Mouse (Mus musculus) adrenal gland, adult 8-10 months (tissue): ENCODE results near the gene Agtrap. TPM values are rescaled to one million over a fixed set of nuclear protein-coding genes. Genes with fewer than 3 reads are reported as not detected.
A peak's percentile ranks its signal among the peaks of the same experiment; 100 is the strongest.
"Not testable (repeated sequence)": the region's sequence is repeated elsewhere in the genome, so short reads cannot be mapped to it uniquely, and the experiment has no call there.

ENCODE experiments used
- DNase-seq: peaks from one replicate; pipeline ENCODE4 v3.0.0; 2022
- total RNA-seq, 4 experiments: library from RNA; stranded (reverse); gene quantifications; 2 replicates each; pipeline ENCODE4 v1.2.4; 2022

Agtrap gene
- total RNA-seq, 4 experiments from 2014 or later = 117 to 136 (median 124) TPM

DNA sequence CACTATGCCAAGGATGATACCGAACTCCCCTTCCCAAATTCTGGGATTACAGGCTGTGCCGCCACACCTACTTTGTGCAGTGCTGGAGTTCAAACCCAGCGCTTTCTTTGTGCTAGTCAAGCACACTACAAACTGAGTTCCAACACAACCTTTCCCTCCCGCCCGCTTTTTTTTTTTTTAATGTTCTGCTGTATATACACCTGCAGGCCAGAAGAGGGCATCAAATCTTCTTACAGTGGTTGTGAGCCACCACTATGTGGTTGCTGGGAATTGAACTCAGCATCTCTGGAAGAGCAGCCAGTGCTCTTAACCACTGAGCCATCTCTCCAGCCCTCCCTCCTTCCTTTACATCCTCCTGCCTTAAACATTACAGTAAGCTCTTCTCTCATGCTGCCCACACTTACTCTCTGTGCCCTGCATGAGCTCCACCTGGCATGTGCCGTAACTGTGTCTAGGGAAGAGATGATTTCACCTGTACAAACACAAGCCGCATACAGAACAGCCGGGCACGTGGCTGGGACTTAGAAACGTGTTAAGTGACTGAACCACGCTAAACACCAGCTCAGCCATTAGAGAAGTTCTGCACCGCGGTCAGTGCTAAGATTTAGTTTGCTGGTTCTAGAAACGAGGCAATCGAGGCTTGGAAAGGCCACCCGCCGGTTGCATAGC, 13.2 kb downstream of the Agtrap start:
- no peak for DNase-seq

DNA sequence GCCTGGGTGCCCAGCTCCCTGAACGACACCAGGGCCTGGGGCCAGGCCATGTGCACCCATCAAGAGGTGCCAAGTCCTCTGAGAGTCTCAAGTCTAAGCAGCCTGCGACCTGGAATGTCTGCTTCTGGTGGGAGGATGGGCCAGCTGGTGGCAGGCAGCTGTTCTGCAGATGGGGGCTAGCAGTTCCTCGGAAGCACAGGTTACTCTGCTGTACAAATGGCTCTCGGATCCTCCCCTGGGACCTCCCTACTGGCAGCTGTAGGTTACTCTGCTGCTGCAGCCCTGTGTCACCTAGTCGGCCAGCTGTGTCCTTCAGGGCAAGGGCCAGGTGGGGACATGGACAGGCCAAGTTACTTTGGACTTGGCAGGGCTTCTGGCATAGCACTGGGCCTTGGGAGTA, 16.3 kb downstream of the Agtrap start:
- DNase-seq = no peak

DNA sequence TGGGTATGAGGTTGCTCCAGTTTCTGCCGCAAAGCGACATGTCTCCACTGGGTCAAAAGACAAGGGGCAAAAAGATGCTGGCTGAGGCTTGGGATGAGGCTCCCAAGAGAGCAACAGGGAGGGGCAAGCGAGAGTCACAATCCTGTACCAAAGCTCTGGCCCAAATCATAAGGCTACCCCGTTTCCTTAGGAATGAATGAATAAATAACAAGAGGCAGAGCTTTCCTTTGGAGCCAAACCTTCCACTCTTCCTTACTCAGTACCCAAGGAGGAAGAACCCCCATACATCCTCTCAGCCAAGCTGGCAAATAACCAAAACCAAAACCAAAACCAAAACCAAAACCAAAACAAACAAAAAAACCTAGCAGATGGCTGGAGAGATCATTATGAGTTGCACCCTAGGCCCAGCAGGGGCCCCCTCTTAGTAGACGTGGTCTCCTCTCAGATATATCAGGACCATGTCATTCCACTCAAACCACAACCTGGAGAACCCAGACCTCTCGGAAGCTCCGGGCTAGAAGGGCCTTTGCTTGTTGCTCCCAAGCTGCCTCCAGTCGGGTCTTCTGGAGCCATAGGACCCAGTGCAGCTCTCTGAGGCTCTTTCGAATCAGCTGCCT, 18.1 kb downstream of the Agtrap start:
- DNase-seq = no peak

DNA sequence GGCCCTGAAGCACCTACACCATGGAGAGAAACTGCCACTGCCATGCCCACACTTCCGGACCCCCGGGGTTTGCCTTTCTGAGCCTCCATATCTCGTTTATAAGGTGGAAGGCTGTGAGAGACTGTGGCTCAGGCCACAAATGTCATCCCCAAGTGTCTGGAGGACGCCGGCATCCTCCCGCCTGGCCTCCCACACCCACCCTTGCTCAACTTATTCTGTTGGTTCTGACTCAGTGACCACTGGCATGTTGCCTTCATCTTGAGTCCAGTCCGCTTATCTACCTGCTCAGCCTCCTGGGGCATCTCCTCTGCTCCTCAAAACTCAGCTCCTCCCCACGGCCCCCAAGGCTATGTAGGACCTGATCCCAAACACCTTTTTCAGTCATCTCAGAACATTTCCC, 20.5 kb downstream of the Agtrap start:
- no peak for DNase-seq

DNA sequence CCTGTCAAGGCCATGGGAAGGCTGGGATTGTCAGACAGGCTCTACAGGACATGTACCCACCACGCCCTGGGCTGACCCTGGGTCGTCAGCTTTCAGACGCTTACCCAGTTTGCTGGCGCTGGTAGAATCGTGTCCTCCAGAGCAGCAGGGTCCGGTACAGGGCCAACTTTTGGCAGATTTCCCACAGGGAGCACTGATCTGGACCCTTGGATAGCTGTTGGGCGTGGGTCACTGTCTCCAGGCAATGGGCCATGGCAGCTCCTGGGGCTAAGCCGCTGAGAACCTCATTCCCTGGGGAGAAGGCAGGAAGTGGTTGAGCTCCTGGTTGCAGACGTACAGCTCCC, 21.5 kb downstream of the Agtrap start:
- DNase-seq = peak; percentile 41

DNA sequence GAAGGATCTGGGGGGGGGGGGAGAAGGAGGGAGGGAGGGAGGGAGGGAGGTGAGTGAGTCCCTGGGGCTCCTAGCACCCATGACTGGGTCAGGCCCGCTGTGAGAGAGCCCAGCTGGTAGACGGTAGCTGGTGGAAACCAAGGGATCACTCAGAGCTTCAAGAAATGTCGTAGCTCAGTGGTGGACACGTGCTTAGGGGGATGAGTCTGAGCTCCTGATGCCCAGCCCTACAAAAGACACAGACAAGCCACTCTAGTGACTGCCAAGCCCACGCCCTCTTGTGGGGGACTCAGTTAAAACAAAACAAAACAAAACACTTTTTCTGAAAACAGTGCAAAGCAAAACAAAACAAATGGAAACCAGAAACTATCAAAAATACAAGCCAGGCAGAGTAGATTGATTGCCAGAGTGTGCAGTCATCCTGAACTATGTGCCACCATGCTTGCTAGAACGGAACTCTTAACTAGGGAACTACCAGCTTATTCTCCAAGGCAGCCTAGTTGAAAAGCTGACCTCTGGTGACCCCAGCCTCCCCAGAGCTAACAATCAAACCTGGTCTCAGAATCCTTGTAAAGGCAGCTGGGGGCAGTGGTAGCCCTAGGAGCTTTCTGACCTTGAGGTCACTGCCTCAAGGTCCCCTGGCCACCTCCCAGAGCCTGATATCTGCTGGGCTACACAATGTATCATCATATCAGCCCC, 22.0 kb downstream of the Agtrap start:
- no peak for DNase-seq

DNA sequence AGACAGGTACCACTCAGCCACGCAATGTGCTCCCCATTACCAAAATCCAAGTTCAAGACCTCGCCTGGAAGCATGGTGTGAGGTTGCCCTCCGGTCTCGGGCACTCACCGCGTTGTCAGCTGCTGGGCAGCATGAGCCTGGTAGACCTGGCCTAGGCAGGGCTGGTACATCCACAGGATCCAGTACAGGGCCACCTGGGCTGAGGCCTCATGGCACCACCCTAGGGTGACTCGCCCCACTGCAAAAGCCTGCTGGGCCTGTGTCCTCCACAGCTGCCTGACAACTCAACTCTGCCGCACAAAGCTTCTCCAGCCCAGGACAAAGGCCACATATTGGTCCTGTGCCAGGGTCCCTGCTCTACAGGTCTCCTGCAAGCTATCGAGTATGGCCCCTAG, 26.7 kb downstream of the Agtrap start:
- peak; percentile 1 for DNase-seq

DNA sequence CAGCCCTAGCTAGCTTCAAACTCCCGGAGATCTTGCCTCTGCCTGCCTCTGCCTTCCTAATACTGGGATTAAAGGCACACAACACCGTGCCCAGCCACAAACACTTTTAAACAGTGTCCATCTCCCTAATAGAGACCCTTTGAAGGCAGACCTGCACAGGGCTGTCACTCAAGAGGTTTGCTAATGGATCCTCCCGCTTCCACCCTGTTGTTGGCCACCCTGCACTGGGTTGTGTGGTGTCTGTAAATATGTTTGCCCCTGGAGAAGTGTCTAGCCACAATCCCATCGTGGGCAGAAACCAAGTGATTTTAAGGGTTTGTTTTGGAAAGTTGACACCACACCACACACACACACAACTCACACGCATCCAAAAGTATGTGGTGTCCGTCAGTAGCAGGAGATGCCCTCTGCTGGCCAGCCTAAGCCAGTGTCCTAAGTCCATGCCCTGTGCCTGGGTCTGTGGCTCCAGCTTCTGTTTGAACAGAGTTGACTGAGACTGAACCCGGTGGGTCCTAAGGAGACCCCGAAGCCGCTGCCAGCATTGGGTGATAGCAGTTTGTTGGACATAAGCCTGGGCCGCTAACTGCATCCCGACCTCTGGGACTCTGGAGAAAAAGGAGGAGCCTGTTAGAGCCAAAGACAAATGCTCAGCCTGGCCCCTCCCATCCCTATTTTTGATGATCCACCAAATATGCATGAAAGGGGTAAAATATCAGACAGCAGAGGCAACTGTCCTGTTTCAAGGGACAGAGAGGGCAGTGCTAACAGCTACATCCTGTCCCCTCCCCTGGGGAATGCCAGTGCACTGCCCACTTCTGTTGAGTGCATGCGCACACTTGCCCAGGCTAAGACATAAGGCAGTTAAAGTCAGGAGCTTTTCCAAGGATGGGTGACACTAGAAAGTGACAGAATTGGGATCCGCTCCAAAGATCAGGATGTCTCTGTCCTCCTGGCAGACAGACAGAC, 27.4 kb downstream of the Agtrap start:
- DNase-seq = peak; percentile 25

DNA sequence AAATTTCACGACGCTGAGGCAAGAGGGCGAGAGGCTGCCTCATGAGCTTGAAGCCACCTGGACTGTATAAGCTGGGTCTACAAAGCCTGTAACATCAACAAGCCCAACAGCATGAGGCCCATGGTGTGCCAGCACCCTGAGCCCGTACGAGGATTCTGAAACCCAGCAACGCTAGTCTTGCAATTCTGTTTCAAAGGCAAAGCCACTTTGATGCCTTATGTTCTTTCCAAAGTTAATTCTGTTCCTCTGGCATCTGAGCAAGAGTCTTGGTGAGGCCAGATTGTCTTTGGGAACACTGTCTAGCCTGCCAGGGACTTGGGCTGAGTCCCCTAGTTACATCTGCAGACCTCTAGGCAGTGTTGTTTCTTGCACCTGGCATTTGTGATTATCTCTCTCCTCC, 28.8 kb downstream of the Agtrap start:
- DNase-seq = no peak

DNA sequence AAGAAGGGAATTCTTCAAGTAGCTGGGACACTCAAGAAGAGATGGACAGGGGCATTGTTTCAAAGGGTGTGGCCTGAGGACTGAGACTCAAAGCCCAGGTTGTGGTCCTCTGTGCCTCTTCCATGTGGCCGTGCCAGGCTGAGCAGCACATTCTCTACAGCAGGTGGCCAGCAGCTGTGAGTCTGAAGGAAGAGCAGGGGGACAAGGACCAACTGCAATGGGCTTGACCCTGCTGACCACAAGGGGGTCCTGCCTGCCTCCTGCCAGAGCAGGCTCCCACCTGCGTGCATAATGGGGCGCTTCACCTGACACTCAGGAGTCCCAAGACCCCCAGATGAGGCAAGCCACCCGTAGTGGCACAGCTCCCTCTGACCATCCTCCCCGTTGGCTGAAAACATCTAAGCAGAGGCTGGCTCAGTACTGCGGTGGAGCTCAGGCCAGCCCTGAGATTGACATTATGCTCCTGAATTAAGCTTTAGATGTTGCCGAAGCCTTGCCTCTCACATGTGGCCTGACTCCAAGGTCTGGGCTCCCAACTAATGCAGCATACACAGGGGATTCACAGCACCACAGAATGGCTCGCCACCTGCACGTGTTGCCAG, 29.5 kb downstream of the Agtrap start:
- no peak for DNase-seq

DNA sequence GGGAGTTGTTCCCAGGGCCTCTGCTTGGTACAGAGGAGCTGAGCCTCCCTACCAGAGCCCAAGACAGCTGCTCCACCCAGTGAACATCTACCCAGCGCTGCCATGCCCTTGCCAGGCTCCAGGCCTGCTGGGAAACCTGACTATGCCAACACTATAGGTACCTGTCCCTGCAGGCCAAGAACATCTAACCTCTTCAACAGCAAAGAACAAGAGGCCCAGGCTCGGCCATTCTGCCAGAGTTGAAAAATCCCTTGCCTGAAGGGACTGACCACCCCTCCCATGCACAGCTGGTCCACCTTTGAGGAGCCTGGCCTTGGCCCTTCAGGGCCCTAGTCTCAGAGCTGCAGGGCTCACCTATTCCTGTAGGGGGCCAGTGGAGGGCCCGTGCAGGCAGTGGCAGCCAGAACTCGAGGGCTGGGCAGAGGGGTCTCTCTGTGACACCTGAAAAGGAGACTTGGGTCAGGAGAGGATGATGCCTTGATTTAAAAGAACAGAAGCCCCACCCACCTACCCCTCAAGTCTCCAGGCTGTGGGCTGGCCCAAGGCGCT, 30.1 kb downstream of the Agtrap start:
- DNase-seq = no peak

DNA sequence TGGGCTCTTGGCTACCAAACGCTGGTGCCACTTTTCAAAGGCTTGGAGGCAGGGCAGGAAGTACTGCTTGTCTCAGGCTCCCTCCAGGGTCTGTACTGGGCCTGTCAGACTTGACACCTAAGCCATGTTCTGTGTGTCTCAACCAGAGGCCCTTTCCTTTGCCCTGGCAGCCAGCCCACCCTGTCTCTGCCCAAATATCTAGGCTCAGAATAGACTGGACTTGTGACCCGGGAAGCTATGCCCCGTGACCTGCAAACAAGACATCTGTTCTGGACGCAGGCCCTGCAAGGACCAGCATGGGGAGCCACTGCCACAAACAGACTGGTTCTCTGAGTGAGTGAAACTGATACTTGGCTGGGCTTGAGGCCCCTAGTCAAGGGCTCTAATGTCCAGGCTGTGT, 31.0 kb downstream of the Agtrap start:
- no peak for DNase-seq

DNA sequence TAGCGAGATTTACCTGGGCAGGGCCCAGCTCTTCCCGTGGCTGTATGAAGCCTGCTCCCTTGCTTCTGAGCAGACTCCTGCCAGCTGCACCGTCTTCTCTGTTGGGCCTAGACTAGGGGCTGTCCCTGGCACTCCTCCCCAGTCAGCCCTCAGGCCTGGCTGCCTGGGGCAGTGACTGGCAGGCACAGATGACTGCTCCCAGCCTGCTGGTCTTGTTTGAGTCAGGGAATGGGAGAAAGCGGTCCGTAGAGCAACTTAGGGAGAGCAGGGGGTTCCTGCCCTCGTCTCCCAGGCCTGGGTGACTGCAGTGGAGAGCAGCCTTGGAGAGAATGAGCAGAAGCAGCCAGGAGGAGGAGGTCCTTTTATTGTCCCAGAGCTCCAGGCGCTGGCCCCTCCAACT, 31.6 kb downstream of the Agtrap start:
- DNase-seq = no peak

DNA sequence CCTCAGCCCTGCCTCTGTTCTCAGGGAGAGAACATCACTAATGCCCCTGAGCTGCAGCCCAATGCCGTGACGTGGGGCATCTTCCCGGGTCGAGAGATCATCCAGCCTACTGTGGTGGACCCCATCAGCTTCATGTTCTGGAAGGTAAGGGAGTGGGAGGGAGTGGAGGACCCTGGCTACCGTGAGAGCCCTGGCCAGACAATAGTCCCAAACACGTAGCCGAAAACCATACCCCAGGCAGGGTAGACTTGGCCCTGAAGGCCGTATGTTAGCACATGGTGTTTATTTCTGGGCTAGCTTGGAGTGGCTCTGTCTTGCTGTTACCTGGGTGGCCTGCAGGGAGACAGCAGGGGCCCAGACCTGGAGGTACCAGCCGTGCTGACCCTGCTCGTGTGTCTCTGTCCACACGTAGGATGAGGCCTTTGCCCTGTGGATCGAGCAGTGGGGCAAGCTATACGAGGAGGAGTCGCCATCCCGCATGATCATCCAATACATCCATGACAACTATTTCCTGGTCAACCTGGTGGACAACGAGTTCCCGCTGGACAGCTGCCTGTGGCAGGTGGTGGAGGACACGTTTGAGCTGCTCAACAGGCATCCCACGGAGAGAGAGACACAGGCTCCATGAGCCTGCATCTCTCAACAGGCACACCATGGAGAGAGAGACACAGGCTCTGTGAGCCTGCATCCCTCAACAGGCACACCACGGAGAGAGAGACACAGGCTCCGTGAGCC, 32.7 kb downstream of the Agtrap start:
- DNase-seq = no peak

DNA sequence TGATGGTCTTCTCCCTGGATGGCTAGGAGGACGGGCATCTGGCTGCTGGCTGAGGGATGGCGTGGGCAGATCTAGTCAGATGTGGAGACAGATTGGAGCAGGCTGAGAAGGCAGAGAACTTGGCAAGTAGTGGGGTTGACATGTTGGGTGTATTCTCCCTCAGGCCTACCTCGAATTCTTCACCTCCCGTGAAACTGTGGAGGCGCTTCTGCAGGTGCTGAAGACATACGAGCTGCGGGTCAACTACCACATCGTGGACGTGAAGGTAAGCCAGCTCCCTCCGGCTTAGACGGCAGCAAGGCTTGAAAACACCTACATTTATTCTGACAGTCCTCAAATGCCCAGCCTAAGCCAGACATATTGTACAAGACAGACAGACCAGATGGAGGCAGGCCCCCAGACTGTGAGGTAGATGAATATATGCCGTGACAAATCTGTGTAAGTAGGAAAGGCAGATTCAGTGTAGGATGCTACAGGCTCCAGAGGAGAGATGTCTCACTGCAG, 34.4 kb downstream of the Agtrap start:
- no peak for DNase-seq

DNA sequence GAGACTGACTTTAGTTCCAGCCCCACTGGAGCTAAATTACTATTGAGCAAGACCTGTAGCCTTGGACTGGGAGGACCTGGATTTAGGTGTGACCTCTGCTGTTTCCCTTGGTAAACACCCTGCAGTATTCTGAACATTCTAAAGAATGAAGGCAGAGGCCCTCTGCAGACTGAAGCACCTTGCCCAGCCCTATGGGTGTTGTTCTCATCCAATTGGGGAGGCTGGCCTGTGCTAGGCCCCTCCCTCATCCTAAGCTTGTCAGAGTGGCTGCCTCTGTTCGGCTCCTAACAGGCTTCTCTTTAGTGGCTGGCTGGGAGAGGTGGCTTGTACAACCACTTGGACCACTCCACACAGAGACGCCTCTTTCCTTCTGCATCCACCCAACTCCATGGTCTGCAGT, 34.9 kb downstream of the Agtrap start:
- DNase-seq = no peak

DNA sequence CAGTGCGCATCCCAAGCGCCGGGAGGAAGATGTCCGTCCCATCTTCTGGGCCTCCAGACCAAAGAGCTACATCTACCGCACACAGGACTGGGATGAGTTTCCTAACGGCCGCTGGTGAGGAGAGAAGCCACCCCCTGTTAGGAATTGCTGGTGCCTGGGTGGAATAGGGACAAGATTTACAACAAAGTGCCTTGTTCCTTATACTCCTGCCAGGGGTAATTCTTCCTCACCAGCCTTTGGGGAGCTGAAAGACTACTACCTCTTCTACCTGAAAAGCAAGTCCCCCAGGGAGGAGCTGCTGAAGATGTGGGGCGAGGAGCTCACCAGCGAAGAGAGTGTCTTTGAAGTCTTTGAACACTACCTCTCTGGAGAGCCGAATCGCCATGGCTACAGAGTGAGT, 35.9 kb downstream of the Agtrap start:
- no peak for DNase-seq

DNA sequence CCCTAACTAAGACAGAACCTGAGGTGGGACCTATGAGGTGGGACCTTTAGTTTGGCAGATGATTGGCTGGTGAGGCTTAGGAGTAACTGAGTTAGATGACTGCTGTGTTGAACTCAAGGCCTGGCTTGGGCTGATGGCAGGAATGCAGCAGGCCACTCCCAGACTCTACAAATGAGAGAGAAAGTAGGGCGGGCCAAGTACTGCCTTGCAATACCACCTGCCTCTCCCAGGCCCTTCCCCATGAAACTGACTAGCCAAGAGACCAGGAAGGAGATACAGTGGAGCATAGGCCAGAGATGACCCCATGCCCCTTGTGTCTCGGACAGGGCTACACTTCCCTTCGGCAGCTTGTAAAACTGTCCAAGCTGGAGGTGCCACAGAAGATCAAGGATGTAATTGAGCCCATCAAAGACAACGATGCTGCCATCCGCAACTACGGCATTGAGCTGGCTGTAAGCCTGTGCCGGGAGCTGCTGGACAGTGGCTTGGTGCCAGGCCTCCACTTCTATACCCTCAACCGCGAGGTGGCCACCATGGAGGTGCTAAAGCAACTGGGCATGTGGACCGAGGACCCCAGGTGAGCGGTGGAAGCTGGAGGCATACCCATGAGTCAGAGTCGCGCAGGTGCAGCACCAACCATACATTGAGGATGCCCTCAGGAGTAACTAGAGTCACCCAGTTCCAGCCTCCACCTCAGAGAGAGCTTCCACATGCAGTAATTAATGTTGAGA, 36.6 kb downstream of the Agtrap start:
- no peak for DNase-seq

DNA sequence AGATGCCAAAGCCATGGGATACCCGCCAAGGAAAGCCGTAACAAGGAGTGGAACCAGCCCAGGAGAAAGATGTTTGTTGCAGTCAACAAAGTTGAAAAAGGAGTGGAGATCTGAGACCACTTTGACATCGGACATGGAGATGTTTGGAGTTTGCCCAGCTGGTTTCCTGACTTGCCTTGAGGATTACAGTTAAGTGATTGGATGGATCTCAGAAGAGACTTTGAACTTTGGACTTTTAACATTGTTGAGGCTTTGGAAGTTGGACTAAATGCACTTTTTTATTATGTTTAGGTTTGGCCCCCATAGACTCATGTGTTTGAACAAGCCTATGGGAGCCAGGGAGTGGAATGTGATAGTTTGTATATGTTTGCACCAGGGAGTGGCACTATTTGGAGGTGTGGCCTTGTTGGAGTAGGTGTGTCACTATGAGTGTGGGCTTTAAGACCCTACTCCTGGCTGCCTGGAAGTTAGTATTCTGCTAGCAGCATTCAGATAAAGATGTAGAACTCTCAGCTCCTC, 37.4 kb downstream of the Agtrap start:
- not testable (repeated sequence) for DNase-seq

DNA sequence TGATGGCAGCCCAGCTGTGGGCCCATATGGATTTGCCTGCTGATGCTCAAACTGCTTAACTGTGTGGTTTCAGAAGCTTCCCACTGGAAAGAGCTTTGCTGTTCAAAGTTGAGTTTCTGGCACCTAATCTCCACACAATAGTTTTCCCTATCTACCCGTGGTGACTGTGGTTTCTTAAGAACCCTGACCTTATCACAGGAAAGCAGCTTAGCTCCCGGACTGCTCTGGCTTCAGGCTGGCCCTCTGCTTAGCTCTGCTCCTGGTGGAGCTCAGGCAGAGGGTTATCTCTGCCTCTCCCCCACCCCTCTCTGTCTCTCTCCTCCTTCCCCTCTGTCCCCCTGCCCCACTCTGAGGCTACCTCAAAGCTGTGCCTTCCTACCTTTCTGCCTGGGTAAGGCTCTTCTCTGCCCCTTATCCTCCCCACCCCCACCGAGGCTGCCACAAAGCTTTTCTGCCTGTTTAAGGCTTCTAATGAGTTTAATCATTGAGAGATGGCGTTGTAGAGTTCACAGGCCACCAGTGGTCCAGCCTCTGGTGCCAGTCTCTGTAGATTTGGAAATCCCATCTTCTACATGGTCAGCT, 41.3 kb downstream of the Agtrap start:
- DNase-seq = no peak
